Mouse (Mus musculus): ENCODE data around the gene Rnd1. TPM values are rescaled to one million over a fixed set of nuclear protein-coding genes. Genes with fewer than 3 reads are reported as not detected.

Gene Rnd1
- total and polyA plus RNA-seq, 3 experiments, result 1.1 to 2.6 (median 1.3) TPM

- no peaks in the 10 kb centered on the region for H3K79me2 ChIP-seq (replicated peaks; ENCODE audit: control insufficient read depth, insufficient read depth, low read length)
- intact Hi-C loops (cut with DNase I), result no loop called here
- WGBS, result 3% methylated on average over 25 of the region's 25 CpGs
These were observed 43.3 kb downstream of the Rnd1 start for GRCm38 (mm10) chr15:98633822-98634470.

GRCm38 (mm10) chr15:98632921-98633320 is 44.3 kb downstream of the Rnd1 start:
- Histone ChIP-seq H3K4me1 (ENCODE audit: control insufficient read depth, insufficient read depth, low read length) (peaks cover 5% of the 10 kb centered on the region; the same call in 1 of the 2 replicates), H3K36me3 (ENCODE audit: control insufficient read depth, insufficient read depth, low read length) (no peaks in the 10 kb centered on the region), H3K27me3 (ENCODE audit: control insufficient read depth, insufficient read depth, low read length) (peaks cover 5% of the 10 kb centered on the region; the same call in 1 of the 2 replicates), H3K27ac (no peak overlapping the region), H3K9ac (ENCODE audit: low read depth, low read length) (no peak overlapping the region), H3K4me3 (no peak overlapping the region), H3K79me2 (replicated peaks; ENCODE audit: control insufficient read depth, insufficient read depth, low read length) (no peaks in the 10 kb centered on the region)
- 6% methylated on average over 4 of the region's 4 CpGs for WGBS
- no peak for DNase-seq
- TF ChIP-seq CTCF (IDR thresholded peaks at IDR 0.05), result no peak
- no peak for TF ChIP-seq POLR2A (IDR thresholded peaks at IDR 0.05; ENCODE audit: insufficient read depth, low read depth, low read length)
- TF ChIP-seq EP300 (IDR thresholded peaks at IDR 0.05; ENCODE audit: insufficient read depth, low read depth, low read length), result no peak
- intact Hi-C loops (cut with DNase I), result no loop called here

More at GRCm38 (mm10) chr15:98633822-98634470, 43.3 kb downstream of the Rnd1 start:
- Histone ChIP-seq H3K27ac (no peak overlapping the region), H3K4me1 (ENCODE audit: control insufficient read depth, insufficient read depth, low read length) (peaks cover 5% of the 10 kb centered on the region; the same call in 1 of the 2 replicates), H3K9ac (ENCODE audit: low read depth, low read length) (peak overlapping the region; percentile 50), H3K27me3 (ENCODE audit: control insufficient read depth, insufficient read depth, low read length) (peaks cover 5% of the 10 kb centered on the region; the same call in 1 of the 2 replicates), H3K36me3 (ENCODE audit: control insufficient read depth, insufficient read depth, low read length) (no peaks in the 10 kb centered on the region), H3K4me3 (peak overlapping the region; percentile 48)
- no peak for DNase-seq
- TF ChIP-seq CTCF (IDR thresholded peaks at IDR 0.05), result no peak
- no peak for TF ChIP-seq POLR2A (IDR thresholded peaks at IDR 0.05; ENCODE audit: insufficient read depth, low read depth, low read length)

GRCm38 (mm10) chr15:98632107-98632744 is 45.0 kb downstream of the Rnd1 start:
- Histone ChIP-seq H3K79me2 (replicated peaks; ENCODE audit: control insufficient read depth, insufficient read depth, low read length) (no peaks in the 10 kb centered on the region), H3K27ac (no peak overlapping the region), H3K4me1 (ENCODE audit: control insufficient read depth, insufficient read depth, low read length) (peaks cover 5% of the 10 kb centered on the region; the same call in 1 of the 2 replicates), H3K27me3 (ENCODE audit: control insufficient read depth, insufficient read depth, low read length) (peaks cover 5% of the 10 kb centered on the region; the same call in 1 of the 2 replicates), H3K9ac (ENCODE audit: low read depth, low read length) (peak overlapping the region; percentile 19; the same call in 1 of the 2 replicates), H3K36me3 (ENCODE audit: control insufficient read depth, insufficient read depth, low read length) (no peaks in the 10 kb centered on the region), H3K4me3 (peak overlapping the region; percentile 22)
- peak; percentile 70 to 72 for DNase-seq
- intact Hi-C loops (cut with DNase I), result no loop called here
- TF ChIP-seq EP300 (IDR thresholded peaks at IDR 0.05; ENCODE audit: insufficient read depth, low read depth, low read length), result no peak
- no peak for TF ChIP-seq POLR2A (IDR thresholded peaks at IDR 0.05; ENCODE audit: insufficient read depth, low read depth, low read length)
- TF ChIP-seq CTCF (IDR thresholded peaks at IDR 0.05), result no peak
- 3% methylated on average over 24 of the region's 25 CpGs for WGBS

GRCm38 (mm10) chr15:98631493-98631892 is 45.8 kb downstream of the Rnd1 start:
- Histone ChIP-seq H3K27ac (no peak overlapping the region), H3K36me3 (ENCODE audit: control insufficient read depth, insufficient read depth, low read length) (no peaks in the 10 kb centered on the region), H3K79me2 (replicated peaks; ENCODE audit: control insufficient read depth, insufficient read depth, low read length) (no peaks in the 10 kb centered on the region), H3K4me3 (peak overlapping the region; percentile 18; the same call in 1 of the 2 replicates), H3K9ac (ENCODE audit: low read depth, low read length) (peak overlapping the region; percentile 4; the same call in 1 of the 2 replicates), H3K27me3 (ENCODE audit: control insufficient read depth, insufficient read depth, low read length) (peaks cover 5% of the 10 kb centered on the region; the same call in 1 of the 2 replicates), H3K4me1 (ENCODE audit: control insufficient read depth, insufficient read depth, low read length) (peaks cover 5% of the 10 kb centered on the region; the same call in 1 of the 2 replicates)
- intact Hi-C loops (cut with DNase I), result no loop called here
- peak; percentile 63 to 74 for DNase-seq
- under 1% methylated on average over 18 of the region's 18 CpGs for WGBS
- TF ChIP-seq CTCF (IDR thresholded peaks at IDR 0.05), result peak; percentile 91
- TF ChIP-seq EP300 (IDR thresholded peaks at IDR 0.05; ENCODE audit: insufficient read depth, low read depth, low read length), result no peak
- TF ChIP-seq POLR2A (IDR thresholded peaks at IDR 0.05; ENCODE audit: insufficient read depth, low read depth, low read length), result no peak

GRCm38 (mm10) chr15:98630540-98630939 is 46.7 kb downstream of the Rnd1 start, which contains the start of gene Cacnb3:
Gene Cacnb3, plus strand, starts transcription at chr15:98630840.
- Histone ChIP-seq H3K27ac (no peak within 1 kb of the TSS), H3K4me1 (ENCODE audit: control insufficient read depth, insufficient read depth, low read length) (peaks cover 5% of the 10 kb centered on the region; the same call in 1 of the 2 replicates), H3K36me3 (ENCODE audit: control insufficient read depth, insufficient read depth, low read length) (no peaks in the 10 kb centered on the region), H3K9ac (ENCODE audit: low read depth, low read length) (peak within 1 kb of the TSS; percentile 4; the same call in 1 of the 2 replicates), H3K4me3 (peak within 1 kb of the TSS; percentile 18; the same call in 1 of the 2 replicates), H3K79me2 (replicated peaks; ENCODE audit: control insufficient read depth, insufficient read depth, low read length) (no peaks in the 10 kb centered on the region), H3K27me3 (ENCODE audit: control insufficient read depth, insufficient read depth, low read length) (peaks cover 5% of the 10 kb centered on the region; the same call in 1 of the 2 replicates)
- no peak for DNase-seq
- TF ChIP-seq EP300 (IDR thresholded peaks at IDR 0.05; ENCODE audit: insufficient read depth, low read depth, low read length) (no peak), POLR2A (IDR thresholded peaks at IDR 0.05; ENCODE audit: insufficient read depth, low read depth, low read length) (no peak), CTCF (IDR thresholded peaks at IDR 0.05) (no peak)
- intact Hi-C loops (cut with DNase I), result no loop called here
- WGBS, result 43% methylated on average over 4 of the region's 4 CpGs

Measured in heart, adult 2 months (tissue).